Mouse (Mus musculus): ENCODE data around the gene Bricd5. TPM values are rescaled to one million over a fixed set of nuclear protein-coding genes. Genes with fewer than 3 reads are reported as not detected.

Gene Bricd5
- polyA plus RNA-seq, 1 experiment = 2.3 TPM

DNA sequence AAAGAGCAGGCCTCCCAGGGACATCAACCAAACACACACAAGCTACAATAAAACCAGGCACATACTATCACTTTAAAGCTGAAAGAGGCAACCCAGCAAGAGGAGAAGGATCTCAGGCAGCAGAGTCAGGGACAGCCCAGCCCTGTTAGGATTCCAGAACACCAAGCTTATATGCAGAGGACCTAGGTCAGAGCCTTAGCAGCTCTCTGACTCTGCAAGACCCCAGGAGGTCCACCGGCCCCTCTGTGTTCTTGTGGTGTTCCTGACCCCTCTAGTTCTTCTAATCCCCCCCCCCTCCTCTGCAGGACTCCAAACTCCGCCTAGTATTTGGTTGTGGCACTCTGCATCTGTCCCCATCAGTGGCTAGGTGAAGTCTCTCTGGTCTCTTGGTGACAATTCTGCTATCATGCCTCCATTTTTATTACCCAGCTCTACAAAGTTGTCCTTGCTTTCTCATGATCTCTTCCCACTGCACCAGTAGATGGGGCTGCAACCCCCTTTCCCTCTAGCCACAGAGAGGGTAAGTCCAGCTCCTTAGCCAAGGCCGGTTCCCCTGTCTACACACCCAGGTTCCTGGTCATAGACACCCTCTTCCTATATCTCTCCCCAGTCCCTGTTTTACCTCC is 6.6 kb downstream of the Bricd5 start:
- Histone ChIP-seq H3K27ac (ENCODE audit: insufficient read depth, low read length) (no peak overlapping the region), H3K4me1 (ENCODE audit: control insufficient read depth, insufficient read depth, low read length) (peaks cover 14% of the 10 kb centered on the region), H3K27me3 (ENCODE audit: control insufficient read depth, insufficient read depth, low read length) (no peaks in the 10 kb centered on the region), H3K4me3 (replicated peaks; ENCODE audit: insufficient read depth, low read depth, low read length) (no peak overlapping the region)
- no peak for TF ChIP-seq POLR2A (IDR thresholded peaks at IDR 0.05; ENCODE audit: borderline replicate concordance, insufficient read depth, low read length)
- TF ChIP-seq CTCF (IDR thresholded peaks at IDR 0.05; ENCODE audit: borderline replicate concordance, insufficient read depth, low read depth, low read length) = no peak; the same call in 1 of the 2 replicates
- no peak for DNase-seq
- WGBS = 33% methylated on average over 3 of the region's 3 CpGs

DNA sequence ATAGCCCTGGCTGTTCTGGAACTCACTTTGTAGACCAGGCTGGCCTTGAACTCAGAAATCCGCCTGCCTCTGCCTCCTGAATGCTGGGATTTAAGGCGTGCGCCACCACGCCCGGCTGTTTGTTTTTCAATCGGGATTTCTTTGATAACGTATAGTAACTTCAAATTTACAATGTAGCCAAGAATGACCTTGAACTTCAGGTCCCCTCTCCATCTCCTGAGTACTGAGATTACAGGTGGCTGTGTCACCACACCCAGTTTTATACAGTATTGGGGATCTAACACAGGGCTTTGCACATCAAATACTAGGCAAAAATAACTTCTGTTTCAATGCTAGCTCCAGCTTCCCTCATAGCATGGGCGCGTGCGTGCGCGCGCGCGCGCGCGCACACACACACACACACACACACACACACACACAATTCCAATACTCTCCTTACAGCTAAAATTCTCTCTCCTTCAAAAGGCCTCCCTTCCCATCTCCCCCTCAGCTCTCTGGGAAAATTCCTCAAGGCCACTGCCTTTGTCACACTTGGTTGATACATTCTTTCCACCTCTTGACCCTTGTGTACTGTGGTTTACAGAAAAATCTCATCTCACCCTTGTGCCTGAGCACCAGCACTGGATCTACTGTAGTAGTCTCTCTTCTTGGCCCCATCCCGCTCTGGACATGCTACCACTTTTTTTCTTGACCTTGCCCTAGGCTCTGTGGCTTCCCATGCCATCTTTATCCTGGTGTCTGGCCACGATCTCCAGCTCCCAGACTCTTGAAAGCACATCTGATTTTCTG is 7.5 kb downstream of the Bricd5 start:
- no peak for TF ChIP-seq POLR2A (IDR thresholded peaks at IDR 0.05; ENCODE audit: borderline replicate concordance, insufficient read depth, low read length)
- no peak for TF ChIP-seq CTCF (IDR thresholded peaks at IDR 0.05; ENCODE audit: borderline replicate concordance, insufficient read depth, low read depth, low read length)
- H3K4me1 ChIP-seq (ENCODE audit: control insufficient read depth, insufficient read depth, low read length) = peaks cover 14% of the 10 kb centered on the region
- 95% methylated on average over 20 of the region's 20 CpGs for WGBS
- no peak overlapping the region for H3K27ac ChIP-seq (ENCODE audit: insufficient read depth, low read length)
- no peaks in the 10 kb centered on the region for H3K27me3 ChIP-seq (ENCODE audit: control insufficient read depth, insufficient read depth, low read length)
- no peak for DNase-seq
- H3K4me3 ChIP-seq (replicated peaks; ENCODE audit: insufficient read depth, low read depth, low read length) = no peak overlapping the region

DNA sequence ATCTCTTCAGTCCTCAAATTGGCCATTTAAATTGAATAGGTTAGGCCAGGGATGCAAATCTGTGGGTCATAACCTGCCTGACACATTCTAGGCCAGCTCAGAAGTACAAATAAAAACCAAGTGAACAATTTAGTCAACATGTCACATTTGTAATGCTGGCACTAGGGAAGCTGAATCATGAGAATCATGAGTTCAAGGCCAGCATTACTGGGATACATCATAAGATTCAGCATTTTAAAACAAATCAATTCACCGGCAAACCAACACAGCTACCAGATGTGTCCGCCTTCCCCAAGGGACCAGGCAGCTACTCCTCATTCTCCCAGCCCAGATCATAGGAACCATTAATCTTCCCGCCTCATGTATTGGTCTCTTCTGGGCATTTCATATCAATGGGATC is 9.8 kb downstream of the Bricd5 start:
- no peak for DNase-seq
- no peaks in the 10 kb centered on the region for H3K27me3 ChIP-seq (ENCODE audit: control insufficient read depth, insufficient read depth, low read length)
- H3K4me1 ChIP-seq (ENCODE audit: control insufficient read depth, insufficient read depth, low read length) = peaks cover 5% of the 10 kb centered on the region
- H3K27ac ChIP-seq (ENCODE audit: insufficient read depth, low read length) = no peak overlapping the region
- no peak overlapping the region for H3K4me3 ChIP-seq (replicated peaks; ENCODE audit: insufficient read depth, low read depth, low read length)
- no peak for TF ChIP-seq CTCF (IDR thresholded peaks at IDR 0.05; ENCODE audit: borderline replicate concordance, insufficient read depth, low read depth, low read length)
- TF ChIP-seq POLR2A (IDR thresholded peaks at IDR 0.05; ENCODE audit: borderline replicate concordance, insufficient read depth, low read length) = no peak
- WGBS = 92% methylated on average over 3 of the region's 3 CpGs

DNA sequence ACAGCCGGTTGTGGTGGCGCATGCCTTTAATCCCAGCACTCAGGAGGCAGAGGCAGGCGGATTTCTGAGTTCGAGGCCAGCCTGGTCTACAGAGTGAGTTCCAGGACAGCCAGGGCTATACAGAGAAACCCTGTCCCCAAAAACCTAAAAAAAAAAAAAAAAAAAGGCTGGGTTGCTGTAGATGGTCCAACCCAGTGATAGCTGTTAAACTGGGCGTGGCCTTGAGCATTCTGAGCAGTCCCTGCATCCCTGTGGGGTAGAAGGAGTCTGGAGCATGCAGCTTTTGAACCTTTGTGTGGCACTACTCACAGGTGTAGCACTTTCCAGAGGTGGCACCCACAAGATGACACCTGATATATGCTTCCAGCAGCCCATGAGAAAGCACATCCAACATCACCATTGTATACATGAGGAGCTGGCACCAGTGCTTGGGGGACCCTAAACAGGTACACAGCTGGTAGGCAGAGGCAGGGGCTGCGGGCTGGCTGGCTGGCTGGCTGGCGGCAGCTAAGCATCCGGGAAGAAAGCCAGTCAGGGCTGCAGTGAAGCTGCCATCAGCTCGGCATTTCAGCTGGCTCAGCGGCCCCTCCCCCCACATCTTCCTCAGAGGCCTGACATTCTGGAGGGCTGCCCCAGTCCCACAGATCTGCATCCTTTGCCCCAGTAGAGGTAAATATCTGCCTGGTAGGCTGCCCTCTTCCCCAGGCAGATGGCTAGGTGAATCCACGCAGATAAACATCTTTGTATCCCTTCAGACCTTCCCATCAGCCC is 11.6 kb downstream of the Bricd5 start:
- WGBS = 47% methylated on average over 11 of the region's 11 CpGs
- Histone ChIP-seq H3K27me3 (ENCODE audit: control insufficient read depth, insufficient read depth, low read length) (no peaks in the 10 kb centered on the region), H3K27ac (ENCODE audit: insufficient read depth, low read length) (0 out of 2 replicates have a peak overlapping the region, but pooled peaks have one; percentile 11), H3K4me1 (ENCODE audit: control insufficient read depth, insufficient read depth, low read length) (peaks cover 7% of the 10 kb centered on the region), H3K4me3 (replicated peaks; ENCODE audit: insufficient read depth, low read depth, low read length) (no peak overlapping the region)
- no peak for TF ChIP-seq POLR2A (IDR thresholded peaks at IDR 0.05; ENCODE audit: borderline replicate concordance, insufficient read depth, low read length)
- TF ChIP-seq CTCF (IDR thresholded peaks at IDR 0.05; ENCODE audit: borderline replicate concordance, insufficient read depth, low read depth, low read length) = no peak
- peak in 1 of 2 experiments; percentile 34 for DNase-seq

DNA sequence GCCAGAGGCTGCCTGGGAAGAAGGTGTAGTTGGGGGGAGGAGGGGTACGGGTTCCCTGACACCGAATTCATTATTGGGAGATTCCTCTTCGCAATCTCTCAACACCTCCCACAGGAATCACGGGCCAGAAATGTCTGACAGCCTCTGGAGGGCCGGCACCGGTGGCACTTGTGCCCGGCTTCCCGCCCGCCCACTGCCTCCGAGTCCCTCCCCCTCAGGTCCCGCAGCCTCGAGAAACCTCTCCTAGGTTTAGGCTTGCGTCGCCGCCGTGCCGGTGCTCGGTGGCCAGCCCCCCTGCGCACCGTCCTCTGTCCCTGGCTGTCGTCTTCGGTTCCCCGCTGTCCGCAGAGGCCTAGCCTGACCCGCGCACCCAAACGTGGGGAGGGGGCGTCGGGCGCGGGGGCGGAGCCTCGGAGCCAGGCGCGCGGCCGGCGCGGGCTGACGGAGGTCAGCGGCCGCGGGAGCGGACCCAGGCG is 14.5 kb downstream of the Bricd5 start, which contains the start of gene Caskin1:
Gene Caskin1, plus strand, starts transcription at position 416 of the 476 bp plus-strand sequence.
- Histone ChIP-seq H3K4me3 (replicated peaks; ENCODE audit: insufficient read depth, low read depth, low read length) (peak within 1 kb of the TSS; percentile 76), H3K27ac (ENCODE audit: insufficient read depth, low read length) (peak within 1 kb of the TSS; percentile 79), H3K27me3 (ENCODE audit: control insufficient read depth, insufficient read depth, low read length) (no peaks in the 10 kb centered on the region), H3K4me1 (ENCODE audit: control insufficient read depth, insufficient read depth, low read length) (peaks cover 9% of the 10 kb centered on the region)
- 0% methylated on average over 32 of the region's 45 CpGs for WGBS
- no peak for TF ChIP-seq CTCF (IDR thresholded peaks at IDR 0.05; ENCODE audit: borderline replicate concordance, insufficient read depth, low read depth, low read length)
- TF ChIP-seq POLR2A (IDR thresholded peaks at IDR 0.05; ENCODE audit: borderline replicate concordance, insufficient read depth, low read length) = peak; percentile 67
- DNase-seq = peak; percentile 76 to 80

DNA sequence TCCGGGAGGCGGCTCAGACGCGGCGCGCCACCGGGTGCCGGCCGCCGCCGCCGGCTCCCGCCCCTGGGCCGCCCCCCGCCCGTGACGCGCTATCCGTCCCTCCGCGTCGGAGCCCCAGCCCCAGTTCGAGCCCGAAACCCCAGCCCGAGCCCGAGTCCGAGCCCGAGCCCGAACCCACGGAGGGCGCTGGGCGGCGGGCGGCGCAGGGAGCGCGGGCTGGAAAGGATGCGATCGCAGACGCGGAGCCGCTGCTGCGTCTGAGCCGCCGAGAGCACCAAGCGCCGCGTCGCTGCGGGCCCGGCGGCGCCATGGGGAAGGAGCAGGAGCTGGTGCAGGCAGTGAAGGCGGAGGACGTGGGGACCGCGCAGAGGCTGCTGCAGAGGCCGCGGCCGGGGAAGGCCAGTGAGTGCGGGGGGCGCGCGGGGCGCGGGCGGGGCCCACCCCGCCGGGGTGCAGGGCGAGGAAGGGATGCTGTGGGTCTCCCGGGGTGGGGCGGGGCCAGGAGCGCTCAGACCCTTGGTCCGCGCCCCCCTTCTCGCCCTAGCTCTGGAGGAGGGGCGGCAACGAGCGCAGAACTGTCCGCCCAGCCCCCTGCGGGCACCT is 15.1 kb downstream of the Bricd5 start:
- no peaks in the 10 kb centered on the region for H3K27me3 ChIP-seq (ENCODE audit: control insufficient read depth, insufficient read depth, low read length)
- peaks cover 9% of the 10 kb centered on the region for H3K4me1 ChIP-seq (ENCODE audit: control insufficient read depth, insufficient read depth, low read length)
- no peak for TF ChIP-seq CTCF (IDR thresholded peaks at IDR 0.05; ENCODE audit: borderline replicate concordance, insufficient read depth, low read depth, low read length)
- TF ChIP-seq POLR2A (IDR thresholded peaks at IDR 0.05; ENCODE audit: borderline replicate concordance, insufficient read depth, low read length) = no peak
- WGBS = under 1% methylated on average over 50 of the region's 81 CpGs
- DNase-seq = peak; percentile 54 to 70
- peak overlapping the region; percentile 79 for H3K27ac ChIP-seq (ENCODE audit: insufficient read depth, low read length)
- peak overlapping the region; percentile 76 for H3K4me3 ChIP-seq (replicated peaks; ENCODE audit: insufficient read depth, low read depth, low read length)

Data from cerebellum, adult 2 months (tissue).